Mouse (Mus musculus): ENCODE measurements around the gene Top1. TPM values are rescaled to one million over a fixed set of nuclear protein-coding genes. Genes with fewer than 3 reads are reported as not detected.
A peak's percentile ranks its signal among the peaks of the same experiment; 100 is the strongest.

Gene Top1
- total and polyA plus RNA-seq, 3 experiments = 89.8 to 312 (median 91.3) TPM

DNA sequence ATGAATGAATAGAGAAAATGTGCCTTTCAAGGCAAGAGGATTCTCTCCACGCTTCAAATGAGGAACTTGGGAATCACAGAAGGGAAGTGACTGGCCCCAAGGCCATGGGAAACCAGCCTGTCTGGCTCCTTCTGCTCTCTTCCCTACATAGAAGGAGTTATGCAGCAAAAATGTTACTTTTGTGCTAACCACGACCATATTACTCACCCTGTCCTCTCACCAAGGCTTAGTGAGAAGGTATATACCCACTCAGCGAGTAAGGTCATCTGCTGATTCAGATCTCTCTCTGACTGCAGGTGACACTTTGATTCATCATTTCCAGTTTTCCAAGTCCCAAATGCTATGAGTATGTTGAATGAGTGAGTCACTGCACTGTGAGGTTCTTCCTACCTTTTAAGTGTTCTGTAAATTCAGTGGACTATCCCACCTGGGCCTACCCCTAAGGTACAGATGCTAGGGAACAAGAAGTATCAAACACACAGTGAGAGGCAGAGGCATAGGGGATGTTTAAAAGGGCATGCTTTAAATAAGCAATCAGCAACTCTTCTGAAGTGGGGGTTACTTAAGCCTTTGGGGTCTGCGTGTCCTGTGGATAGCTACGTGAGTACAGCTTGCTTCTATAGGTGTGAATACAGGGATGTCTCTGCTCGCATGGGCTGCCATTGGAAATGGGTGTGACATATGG is 25.3 kb upstream of the Top1 start:
- Histone ChIP-seq H3K36me3 (replicated peaks in 1 of 2; ENCODE audit: control insufficient read depth in 1 of 2, insufficient read depth in 1 of 2, low read length in 1 of 2) (no peaks in the 10 kb centered on the region), H3K27ac (ENCODE audit: insufficient read depth, low read depth) (peak overlapping the region; percentile 85), H3K9me3 (replicated peaks; ENCODE audit: low read length) (peaks cover 5% of the 10 kb centered on the region), H3K4me3 (replicated peaks in 1 of 3; ENCODE audit: low read depth in 2 of 3, low read length in 2 of 3, poor library complexity in 1 of 3) (no peak overlapping the region), H3K4me1 (ENCODE audit: control insufficient read depth in 1 of 2, insufficient read depth in 2 of 2) (peaks cover 20 to 54% of the 10 kb centered on the region in 2 experiments), H3K4me2 (ENCODE audit: insufficient read depth, low read depth, poor library complexity, severe bottlenecking) (peak overlapping the region; percentile 12; the same call in 1 of the 2 replicates), H3K79me2 (replicated peaks; ENCODE audit: control insufficient read depth, extremely low read depth, insufficient read depth, poor library complexity, severe bottlenecking) (no peaks in the 10 kb centered on the region), H3K27me3 (replicated peaks) (no peaks in the 10 kb centered on the region), H3K9ac (ENCODE audit: insufficient read depth, low read depth) (no peak overlapping the region; the same call in 1 of the 2 replicates)
- in situ Hi-C loops (cut with MboI; ENCODE audit: low pct_ligation_motif_present, low pct_unique_long_range_greater_than_20kb, low sequenced_read_pairs) (no loop called here), dilution Hi-C loops (cut with MboI; ENCODE audit: extremely low pct_ligation_motif_present, extremely low pct_unique_long_range_greater_than_20kb, low sequenced_read_pairs) (no loop called here)
- peak; percentile 36 for DNase-seq (ENCODE audit: extremely low read depth)
- TF ChIP-seq ZNF384 (IDR thresholded peaks at IDR 0.05; ENCODE audit: low read depth, low read length) (no peak), ZC3H11A (IDR thresholded peaks at IDR 0.05; ENCODE audit: low read depth, low read length) (no peak), BHLHE40 (IDR thresholded peaks at IDR 0.05; ENCODE audit: low read depth, low read length) (peak; percentile 39; the same call in 1 of the 2 replicates), SMC3 (IDR thresholded peaks at IDR 0.05; ENCODE audit: low read depth, low read length) (no peak), ETS1 (conservative IDR thresholded peaks at IDR 0.05; ENCODE audit: low read depth, low read length) (peak; percentile 52; the same call in 1 of the 2 replicates), MXI1 (IDR thresholded peaks at IDR 0.05; ENCODE audit: low read depth, low read length) (no peak), SIN3A (IDR thresholded peaks at IDR 0.05; ENCODE audit: low read length) (no peak), UBTF (IDR thresholded peaks at IDR 0.05; ENCODE audit: low read depth, low read length) (no peak), RCOR1 (conservative IDR thresholded peaks at IDR 0.05; ENCODE audit: low read depth, low read length) (no peak), E2F4 (IDR thresholded peaks at IDR 0.05; ENCODE audit: insufficient replicate concordance, low read depth, low read length) (no peak), MAFK (IDR thresholded peaks at IDR 0.05; ENCODE audit: insufficient replicate concordance, low read length) (no peak), USF2 (conservative IDR thresholded peaks at IDR 0.05; ENCODE audit: low read depth, low read length) (no peak), MYC (IDR thresholded peaks at IDR 0.05; ENCODE audit: low read depth, low read length) (no peak), GABPA (IDR thresholded peaks at IDR 0.05; ENCODE audit: insufficient replicate concordance, low read depth, low read length) (no peak), JUN (IDR thresholded peaks at IDR 0.05; ENCODE audit: insufficient read depth, low read depth, low read length) (peak; percentile 22; the same call in 1 of the 2 replicates), POLR2A (IDR thresholded peaks at IDR 0.05; ENCODE audit: low read depth, low read length) (no peak), HCFC1 (IDR thresholded peaks at IDR 0.05; ENCODE audit: low read depth, low read length) (no peak), CHD2 (IDR thresholded peaks at IDR 0.05; ENCODE audit: low read length) (no peak), TCF12 (IDR thresholded peaks at IDR 0.05; ENCODE audit: low read depth, low read length) (no peak), CHD1 (IDR thresholded peaks at IDR 0.05; ENCODE audit: low read depth, low read length) (no peak), USF1 (IDR thresholded peaks at IDR 0.05; ENCODE audit: low read depth, low read length) (no peak), MEF2A (IDR thresholded peaks at IDR 0.05; ENCODE audit: borderline replicate concordance, low read depth, low read length) (0 out of 2 replicates have a peak, but pooled peaks have one; percentile 8), POLR2AphosphoS2 (IDR thresholded peaks at IDR 0.05; ENCODE audit: low read depth, low read length) (no peak), ZMIZ1 (IDR thresholded peaks at IDR 0.05; ENCODE audit: low read depth, low read length) (no peak), MAX (IDR thresholded peaks at IDR 0.05; ENCODE audit: low read length) (no peak), IRF4 (IDR thresholded peaks at IDR 0.05; ENCODE audit: low read depth, low read length) (no peak), PAX5 (IDR thresholded peaks at IDR 0.05; ENCODE audit: low read length) (no peak), JUND (conservative IDR thresholded peaks at IDR 0.05; ENCODE audit: low read depth, low read length) (no peak; the same call in 1 of the 2 replicates), NRF1 (IDR thresholded peaks at IDR 0.05; ENCODE audit: low read depth, low read length) (no peak), EP300 (IDR thresholded peaks at IDR 0.05; ENCODE audit: low read length) (peak; percentile 27; the same call in 1 of the 2 replicates), RAD21 (IDR thresholded peaks at IDR 0.05; ENCODE audit: low read depth, low read length) (no peak)

Data from CH12.LX (cell line).